Mouse (Mus musculus): ENCODE measurements at regions not wholly inside any gene's neighbourhood (a gene's known extent, or its start where the extent isn't known, plus 50 kb on each side); places are given as distances from the start of the nearest gene placed in this dataset.
"Not testable (repeated sequence)": the region's sequence is repeated elsewhere in the genome, so short reads cannot be mapped to it uniquely, and the experiment has no call there.

DNA sequence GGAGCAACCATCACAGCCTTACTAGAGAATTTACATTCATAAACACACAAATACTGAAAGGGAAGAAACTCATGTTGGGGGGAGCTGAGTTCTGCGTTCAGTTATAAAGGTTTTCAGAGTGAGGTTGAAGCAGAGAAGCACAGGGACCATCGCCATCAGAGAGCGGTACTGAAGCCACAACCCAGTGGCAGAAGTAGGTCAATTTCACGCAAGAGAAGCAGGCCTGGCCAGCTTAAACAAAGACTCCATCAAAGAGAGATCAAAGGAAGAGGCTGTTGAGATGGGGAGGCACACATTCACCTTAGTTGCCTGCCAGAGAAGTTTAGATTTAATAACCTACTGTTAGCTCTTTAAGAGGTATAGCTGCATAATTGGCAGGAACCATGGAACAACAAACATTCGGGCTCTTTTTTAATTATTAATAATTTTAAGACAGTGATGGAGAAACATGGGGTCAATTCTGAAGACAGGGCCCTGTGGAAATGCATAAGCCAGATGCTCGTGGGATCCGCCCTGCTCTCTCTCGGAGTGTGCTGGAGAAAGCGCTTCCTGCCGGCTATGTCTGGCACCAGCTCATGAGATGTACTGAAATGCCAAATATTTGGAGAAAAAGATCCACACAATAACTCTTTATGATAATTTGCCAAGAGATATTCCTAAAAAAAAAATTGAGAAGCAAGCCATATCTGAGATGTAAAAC lies 119.8 kb upstream of the Creb1 start:
- no peak for TF ChIP-seq CTCF (conservative IDR thresholded peaks at IDR 0.05)
- Histone ChIP-seq H3K27ac (no peak overlapping the region), H3K4me3 (no peak overlapping the region)
- DNase-seq (ENCODE audit: low spot score in 2 of 2) = no peak

DNA sequence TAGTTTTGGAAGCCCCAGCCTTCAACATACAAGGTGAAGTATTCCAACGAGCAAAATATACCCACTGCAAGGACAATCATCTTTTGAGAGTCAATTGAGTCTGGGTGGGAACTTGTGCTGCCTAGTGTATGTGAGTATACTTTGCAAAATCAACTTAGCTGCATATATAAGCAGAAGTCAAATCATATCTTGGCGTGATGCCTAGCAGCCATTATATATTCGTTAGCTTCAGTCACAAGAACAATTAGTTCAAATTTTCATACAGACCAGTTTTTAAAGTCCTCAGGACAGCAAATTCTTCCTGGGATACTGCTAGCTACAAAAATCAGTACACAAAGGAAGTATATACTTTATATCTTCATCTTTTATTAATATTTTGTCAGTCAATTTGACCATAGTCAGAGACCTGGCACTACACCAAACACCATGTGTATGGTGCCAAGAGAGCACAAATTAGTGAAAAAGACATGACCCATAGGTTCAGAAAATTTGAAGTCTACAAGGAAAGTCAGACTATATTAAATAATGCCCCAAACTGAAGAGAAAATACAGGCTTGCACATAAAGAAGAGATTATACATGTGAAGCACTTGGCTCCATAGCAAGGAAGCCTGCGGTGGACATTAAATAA lies 120.5 kb upstream of the Creb1 start:
- DNase-seq (ENCODE audit: low spot score in 2 of 2) = no peak
- Histone ChIP-seq H3K27ac (no peak overlapping the region), H3K4me3 (no peak overlapping the region)
- no peak for TF ChIP-seq CTCF (conservative IDR thresholded peaks at IDR 0.05)

DNA sequence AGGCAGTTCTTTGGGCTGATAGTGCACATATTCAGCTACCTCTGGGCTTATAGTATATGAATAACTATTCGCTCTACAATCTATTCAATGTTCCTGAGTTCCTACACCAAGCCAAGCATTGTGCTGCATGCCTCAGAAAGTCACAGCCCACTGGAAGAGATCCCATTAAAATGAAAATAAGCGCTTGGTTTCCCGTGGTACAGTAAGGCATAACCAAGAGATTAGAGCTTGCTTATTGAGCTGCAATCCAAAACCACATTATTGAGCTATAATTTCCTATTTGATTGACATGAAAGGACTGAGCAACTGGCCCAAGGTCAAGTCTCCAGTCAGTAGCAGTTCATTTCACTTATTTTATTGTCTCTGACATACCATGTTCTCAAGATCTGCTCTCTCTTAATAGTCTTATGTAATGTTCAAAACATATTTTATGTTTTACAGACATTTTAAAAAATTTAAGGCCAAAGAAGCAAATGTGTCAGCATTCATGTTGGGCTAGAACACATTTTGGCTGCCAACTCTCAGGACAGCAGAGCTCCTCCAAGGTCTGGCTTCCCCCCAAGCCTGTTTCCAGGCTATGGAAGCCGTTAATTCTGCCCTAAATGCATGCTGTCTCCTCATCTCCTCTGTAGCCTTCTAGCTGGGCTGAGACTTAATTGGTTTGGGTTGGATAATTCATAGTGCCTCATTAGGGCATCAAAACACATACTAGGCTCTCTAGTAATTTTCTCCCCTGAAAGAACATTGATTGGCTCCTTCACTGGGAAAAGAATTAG lies 123.5 kb upstream of the Creb1 start:
- TF ChIP-seq CTCF (conservative IDR thresholded peaks at IDR 0.05) = no peak
- Histone ChIP-seq H3K27ac (peak overlapping the region; percentile 19; the same call in 1 of the 2 replicates), H3K4me3 (no peak overlapping the region)
- peak in 1 of 2 experiments; percentile 37 for DNase-seq (ENCODE audit: low spot score in 2 of 2)

DNA sequence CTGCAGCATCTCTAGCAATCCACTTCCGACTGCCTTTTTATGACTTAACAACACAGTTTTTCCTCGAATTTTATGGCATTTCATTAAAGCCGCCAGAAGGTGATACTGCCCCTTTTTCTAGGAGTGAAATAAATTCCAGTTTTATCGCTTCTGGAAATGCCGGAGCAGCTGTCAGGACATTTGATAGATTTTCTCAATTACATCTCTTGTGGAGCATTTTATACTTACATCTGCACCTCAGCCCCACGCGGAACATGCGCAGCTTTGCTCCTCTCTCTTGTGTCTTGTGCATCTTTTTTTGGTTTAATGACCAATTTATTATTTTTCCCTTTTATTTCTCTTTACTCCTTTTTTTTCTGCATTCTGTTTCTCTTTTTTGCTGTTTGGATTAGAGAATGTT lies 140.9 kb upstream of the Creb1 start:
- no peak for TF ChIP-seq CTCF (conservative IDR thresholded peaks at IDR 0.05)
- no peak for DNase-seq (ENCODE audit: low spot score in 2 of 2)
- H3K27ac ChIP-seq = no peak overlapping the region
- H3K4me3 ChIP-seq = no peak overlapping the region

DNA sequence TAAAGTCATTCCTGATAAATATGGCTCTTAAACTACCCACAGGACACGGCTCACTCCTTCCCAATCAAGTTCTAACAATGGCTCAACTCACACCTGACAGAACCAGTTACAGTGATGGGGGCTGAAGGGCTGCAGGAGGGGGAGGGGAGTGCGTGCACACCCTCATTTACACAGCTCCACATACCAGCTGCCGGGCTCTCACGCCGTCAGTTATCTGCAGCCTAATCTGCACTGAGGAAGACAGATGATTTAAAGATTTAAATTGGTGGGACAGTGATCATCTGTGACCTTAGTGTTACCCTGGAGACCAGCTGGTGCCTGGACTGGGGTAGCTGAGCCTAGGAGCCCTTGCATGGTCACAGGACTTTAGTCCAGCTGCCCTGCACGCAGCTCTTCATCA lies 151.2 kb upstream of the Creb1 start:
- DNase-seq (ENCODE audit: low spot score in 2 of 2) = no peak
- no peak overlapping the region for H3K27ac ChIP-seq
- H3K4me3 ChIP-seq = no peak overlapping the region
- TF ChIP-seq CTCF (conservative IDR thresholded peaks at IDR 0.05) = no peak

DNA sequence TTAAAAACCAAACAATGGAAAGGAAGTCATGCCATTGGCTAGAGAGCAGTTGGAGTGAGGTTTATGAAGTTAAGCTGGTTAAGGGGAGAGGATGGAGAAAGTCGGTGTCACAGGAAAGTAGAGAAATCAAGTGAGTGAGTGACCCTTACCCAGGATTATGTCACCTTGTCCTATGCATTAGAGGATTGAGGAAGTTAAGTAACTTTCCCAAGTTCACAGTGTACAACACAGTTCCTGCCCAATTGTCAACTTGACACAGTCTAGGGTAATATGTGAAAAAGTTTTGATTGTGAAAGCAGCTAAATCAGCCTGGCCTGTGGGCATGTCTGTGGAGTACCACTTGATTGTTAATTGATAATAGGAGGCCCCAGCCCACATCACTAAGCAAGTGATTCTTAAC lies 156.0 kb upstream of the Creb1 start:
- DNase-seq (ENCODE audit: low spot score in 2 of 2); H3K27ac ChIP-seq; H3K4me3 ChIP-seq: not testable (repeated sequence)

DNA sequence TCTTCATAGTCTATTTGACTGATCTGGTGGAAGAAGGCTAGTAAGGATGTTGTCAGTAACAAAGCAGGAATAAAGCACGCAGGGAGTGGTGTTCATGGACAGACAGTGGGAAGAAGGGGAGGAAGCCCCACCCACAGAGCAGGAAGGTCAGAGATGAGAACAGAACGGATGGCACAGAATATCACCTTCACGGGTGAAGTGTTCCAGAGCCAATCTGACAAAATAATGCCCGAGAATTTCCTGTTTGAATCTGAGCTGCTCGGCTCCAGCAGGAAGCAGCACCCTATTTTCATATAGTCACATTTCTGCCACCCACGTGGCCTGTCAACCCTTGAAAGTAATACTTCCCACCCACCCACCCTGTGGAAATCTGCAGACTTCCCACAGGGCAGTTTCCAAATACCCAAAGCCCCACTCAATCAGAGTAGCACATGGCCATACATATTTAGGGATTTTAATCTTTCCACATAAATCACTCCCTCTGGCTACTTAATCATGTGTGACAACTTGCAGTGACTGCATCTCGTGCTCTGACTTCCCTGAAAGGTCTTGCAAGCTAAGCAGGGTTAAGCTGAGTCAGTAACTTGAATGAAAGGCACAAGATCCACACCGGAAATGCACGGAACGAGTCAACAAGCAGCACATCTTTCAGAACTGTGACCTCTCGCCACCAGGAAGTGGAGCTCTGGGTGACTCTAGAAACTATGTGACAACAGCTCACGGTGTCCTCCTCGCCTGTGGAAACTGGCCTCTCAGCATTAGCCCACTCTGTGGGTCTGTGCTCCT lies 158.0 kb upstream of the Creb1 start:
- Histone ChIP-seq H3K27ac (no peak overlapping the region), H3K4me3 (no peak overlapping the region)
- TF ChIP-seq CTCF (conservative IDR thresholded peaks at IDR 0.05) = no peak
- DNase-seq (ENCODE audit: low spot score in 2 of 2) = no peak

DNA sequence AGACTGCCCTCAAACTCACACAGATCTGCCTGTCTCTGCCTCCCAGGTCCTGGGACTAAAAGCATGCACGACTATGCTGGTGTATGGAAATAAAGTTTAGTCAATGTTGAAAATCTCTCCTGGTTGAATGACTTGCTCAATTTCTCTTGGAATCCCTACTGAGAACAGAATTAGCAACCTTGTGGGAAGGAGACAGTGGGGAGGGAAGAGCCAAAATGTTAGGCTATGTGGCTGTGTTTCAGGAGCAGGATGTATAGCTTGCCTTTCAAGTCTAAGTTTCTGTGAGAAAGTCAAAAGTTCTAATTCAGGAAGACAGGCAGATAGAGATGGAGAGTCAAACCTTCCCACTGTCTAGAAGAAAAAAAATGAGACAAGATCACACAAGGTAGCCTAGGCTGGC lies 168.3 kb upstream of the Creb1 start:
- DNase-seq (ENCODE audit: low spot score in 2 of 2) = no peak
- H3K4me3 ChIP-seq = no peak overlapping the region
- no peak for TF ChIP-seq CTCF (conservative IDR thresholded peaks at IDR 0.05)
- no peak overlapping the region for H3K27ac ChIP-seq

DNA sequence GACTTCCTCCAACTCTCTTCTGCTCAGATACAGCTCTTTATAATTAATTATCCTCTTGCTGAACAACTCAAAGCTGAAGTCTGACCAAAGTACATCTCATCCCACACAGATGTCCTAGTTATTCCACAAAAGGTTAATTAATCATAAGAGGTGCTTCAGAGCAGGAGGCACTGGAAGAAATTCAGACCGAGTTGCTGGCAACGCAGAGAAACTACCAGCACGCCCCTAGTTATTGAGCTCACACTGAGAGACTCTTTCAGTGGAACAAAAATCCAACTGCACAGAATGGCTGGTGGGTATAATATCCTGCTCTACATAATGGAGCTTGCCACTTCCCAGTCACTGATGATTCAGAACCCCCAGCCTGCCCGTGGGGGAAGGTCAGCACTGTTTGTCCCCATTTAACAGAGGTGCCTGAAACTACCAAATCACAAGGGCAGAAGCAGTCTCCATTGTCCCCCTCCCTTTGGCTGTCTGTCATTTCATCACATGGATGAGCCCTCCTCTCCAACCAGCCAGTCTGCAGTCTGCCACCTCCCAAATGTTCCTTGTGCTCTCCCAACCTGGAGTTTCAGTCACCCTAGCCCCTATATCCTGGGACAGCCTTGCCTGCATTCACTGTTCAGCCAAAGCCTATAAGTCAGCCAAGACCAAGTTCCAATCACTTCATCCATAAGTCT lies 170.3 kb upstream of the Creb1 start:
- H3K4me3 ChIP-seq = no peak overlapping the region
- no peak for TF ChIP-seq CTCF (conservative IDR thresholded peaks at IDR 0.05)
- DNase-seq (ENCODE audit: low spot score in 2 of 2) = no peak
- H3K27ac ChIP-seq = no peak overlapping the region

DNA sequence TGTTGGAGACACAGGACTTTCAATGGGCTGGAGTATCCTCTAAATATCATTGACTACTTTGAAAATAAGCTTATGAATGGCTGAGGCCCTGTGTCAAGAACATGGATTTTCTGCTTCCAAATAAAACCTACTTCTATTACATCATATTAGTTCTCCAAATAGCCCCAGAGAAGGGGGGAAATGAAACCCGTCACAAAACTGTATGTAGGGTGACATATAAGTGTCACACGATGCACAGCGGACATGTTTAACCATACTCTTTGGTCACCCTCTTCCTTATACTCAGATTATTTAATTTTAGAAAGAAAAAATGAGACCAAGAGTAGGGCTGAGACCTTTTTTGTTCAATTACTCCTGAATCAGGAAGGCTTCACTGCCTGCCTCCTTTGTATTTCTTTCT lies 189.2 kb upstream of the Creb1 start:
- no peak overlapping the region for H3K27ac ChIP-seq
- H3K4me3 ChIP-seq = no peak overlapping the region
- no peak for TF ChIP-seq CTCF (conservative IDR thresholded peaks at IDR 0.05)

DNA sequence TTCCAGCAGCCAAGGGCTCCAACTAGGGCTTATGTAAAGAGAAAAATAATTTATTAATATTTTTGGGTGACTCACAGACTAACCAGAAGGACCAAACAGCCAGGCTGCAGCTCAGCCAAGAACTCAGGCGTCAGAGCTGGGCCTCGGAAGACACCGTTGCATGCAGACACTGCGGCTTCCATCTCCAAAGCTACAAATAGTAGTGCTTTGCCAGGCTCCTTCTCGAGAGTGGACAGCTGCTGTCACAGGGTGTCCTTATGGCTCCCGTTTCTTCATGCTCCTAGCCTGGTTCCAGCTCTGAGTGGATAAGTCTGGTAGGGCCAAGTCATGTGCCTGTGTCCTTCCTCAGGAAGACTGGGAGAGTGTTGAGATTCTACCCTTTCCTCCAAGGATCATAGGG lies 190.8 kb upstream of the Creb1 start:
- peak; percentile 41 to 50 for DNase-seq (ENCODE audit: low spot score in 2 of 2)
- TF ChIP-seq CTCF (conservative IDR thresholded peaks at IDR 0.05) = no peak
- Histone ChIP-seq H3K27ac (peak overlapping the region; percentile 49; the same call in 1 of the 2 replicates), H3K4me3 (no peak overlapping the region)

More for the DNA sequence above, 189.2 kb upstream of the Creb1 start:
- no peak for DNase-seq (ENCODE audit: low spot score in 2 of 2)

DNA sequence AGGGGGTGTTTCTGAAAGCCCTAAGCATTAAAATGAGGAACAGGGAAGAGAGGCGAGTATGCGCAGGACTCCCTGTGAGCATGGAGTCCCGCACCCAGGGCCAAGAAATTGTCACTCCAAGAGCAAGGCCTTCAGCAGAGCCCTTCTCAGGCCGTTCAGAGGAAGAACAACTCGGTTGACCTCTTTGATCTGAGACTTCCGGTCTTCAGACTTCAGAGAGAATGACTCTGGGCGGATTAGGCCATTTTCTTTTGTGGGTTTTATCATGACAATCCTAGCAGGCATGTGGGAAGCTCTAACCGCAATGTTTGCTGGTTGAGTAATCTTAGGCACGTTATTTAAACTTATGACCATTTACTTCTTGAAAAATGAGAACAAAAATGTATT lies 193.9 kb upstream of the Creb1 start:
- Histone ChIP-seq H3K4me3 (no peak overlapping the region), H3K27ac (no peak overlapping the region)
- TF ChIP-seq CTCF (conservative IDR thresholded peaks at IDR 0.05) = no peak
- no peak for DNase-seq (ENCODE audit: low spot score in 2 of 2)

All from layer of hippocampus, adult 2 months (tissue).